Mouse (Mus musculus): ENCODE measurements at regions not wholly inside any gene's neighbourhood (a gene's known extent, or its start where the extent isn't known, plus 50 kb on each side); places are given as distances from the start of the nearest gene placed in this dataset.
A peak's percentile ranks its signal among the peaks of the same experiment; 100 is the strongest.

DNA sequence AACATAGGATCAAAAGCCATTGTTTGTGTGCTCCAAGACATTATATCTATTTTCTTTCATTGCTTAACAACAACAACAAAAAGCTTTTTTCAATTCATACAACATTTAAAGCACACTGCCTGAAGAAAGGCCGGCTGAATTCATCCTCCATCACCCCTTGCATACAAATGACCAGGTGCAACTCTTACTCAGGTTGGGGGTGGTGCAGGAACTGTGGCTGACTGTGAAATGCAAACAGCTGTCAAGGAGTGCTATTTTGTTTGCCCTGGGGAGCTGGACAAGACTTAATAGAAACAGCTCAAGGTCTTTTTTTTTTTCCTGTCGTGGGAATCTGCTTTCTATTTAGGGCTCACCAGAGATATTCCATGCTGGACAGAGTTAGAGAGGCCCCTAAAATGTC is 406.6 kb upstream of the Cldn34d start:
- DNase-seq (ENCODE audit: low spot score in 2 of 2): no peak

DNA sequence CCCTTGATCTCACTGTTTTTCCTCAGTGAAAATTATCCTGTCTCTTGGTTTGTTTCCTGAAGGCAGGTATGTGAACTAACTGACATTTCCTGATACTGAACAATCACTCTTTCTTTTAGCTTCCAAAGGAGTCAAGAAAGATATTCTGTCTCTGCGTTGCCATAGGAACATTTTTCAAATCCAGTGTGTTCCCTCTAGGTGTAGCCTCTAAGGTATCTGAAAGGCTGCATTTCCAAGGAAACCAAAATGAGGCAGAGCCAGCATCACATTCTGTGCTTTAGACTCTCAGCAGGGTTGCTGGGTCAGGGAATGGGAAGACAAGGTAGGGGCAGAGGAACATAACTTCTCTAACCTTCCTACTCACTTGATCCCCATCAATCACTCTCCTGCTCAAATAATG is 411.2 kb upstream of the Cldn34d start:
- no peak for DNase-seq (ENCODE audit: low spot score in 2 of 2)

DNA sequence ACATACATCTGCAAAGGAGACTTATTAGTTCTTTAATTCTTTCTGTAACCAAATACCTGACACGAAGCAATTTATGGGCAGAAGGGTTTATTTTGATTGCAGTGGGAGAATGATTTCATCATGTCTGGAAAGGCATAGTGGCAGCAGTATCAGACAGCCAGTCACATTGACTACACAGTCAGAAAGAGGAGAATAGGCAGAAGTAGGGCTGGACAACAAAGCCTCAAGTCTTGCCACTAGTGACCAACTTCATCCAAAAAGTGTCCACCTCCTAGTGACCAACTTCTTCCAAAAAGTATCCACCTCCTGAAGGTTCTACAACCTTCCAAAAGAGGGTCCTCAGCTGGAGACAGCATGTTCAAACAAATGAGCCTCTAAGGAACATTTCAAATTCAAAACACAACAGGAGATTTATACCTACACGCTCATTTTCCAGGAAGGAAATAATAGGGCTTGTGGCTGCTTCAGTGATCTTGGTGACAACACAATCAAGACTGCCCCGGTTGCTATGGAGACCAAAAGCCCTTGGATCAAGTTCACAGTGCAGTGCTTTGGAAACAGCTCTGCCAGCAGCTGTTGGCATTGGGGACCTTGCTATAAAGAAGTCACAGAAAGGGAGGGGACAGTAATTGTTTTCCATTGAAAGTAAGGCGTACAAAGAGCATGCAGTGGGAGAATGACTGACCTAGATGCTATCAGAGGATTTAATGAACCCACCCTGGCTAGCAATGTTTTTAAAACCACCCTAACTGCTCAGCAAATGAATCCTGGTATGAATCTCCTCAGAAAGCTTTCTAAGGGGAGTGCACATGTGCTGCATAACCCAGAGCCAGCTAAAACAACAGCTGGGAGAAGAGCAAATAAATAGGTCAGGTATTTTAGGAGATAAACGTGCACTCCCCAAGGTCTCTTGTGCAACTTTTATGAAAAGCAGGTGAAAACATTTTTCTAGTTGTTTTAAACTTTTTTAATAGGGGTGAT is 448.0 kb upstream of the Cldn34d start:
- peak in 1 of 2 experiments; percentile 4 for DNase-seq (ENCODE audit: low spot score in 2 of 2)

DNA sequence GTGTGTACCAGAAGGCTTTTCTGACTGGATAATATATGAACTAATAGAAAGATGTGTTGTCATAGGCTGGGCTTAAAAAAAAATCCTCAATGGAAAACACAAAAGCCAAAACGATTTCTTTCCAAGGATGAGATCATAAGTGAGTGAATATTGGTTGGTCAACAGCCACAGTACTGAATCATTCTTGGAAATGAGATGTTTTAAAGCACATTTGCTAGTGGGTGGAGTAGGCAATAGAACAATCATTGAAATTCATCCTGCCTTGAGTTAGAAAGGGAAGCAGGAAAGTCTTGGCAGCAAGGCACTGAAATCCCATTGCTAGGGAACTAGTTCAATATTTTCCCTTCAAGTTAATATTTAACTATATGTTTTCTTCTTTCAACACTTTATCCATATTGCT is 449.3 kb upstream of the Cldn34d start:
- no peak for DNase-seq (ENCODE audit: low spot score in 2 of 2)

DNA sequence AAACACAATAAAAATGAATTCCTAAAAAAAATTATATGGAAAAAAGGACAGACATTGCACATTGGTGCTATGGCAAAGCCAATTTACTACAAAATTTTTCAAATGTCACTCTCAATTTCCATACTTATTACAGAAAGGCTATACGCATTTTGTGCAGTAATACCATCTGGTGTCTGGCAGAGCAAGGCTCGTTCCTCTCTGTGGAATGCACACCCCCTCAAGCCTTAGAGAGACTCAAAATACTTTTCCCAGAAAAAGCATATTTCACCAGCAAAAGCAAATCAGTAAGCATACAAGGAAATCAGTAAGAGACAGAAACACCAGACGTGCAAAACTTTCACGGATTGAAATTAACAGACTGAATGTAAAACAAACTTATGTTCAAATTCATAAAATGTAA is 431.0 kb upstream of the Tbl1x start:
- no peak for DNase-seq (ENCODE audit: low spot score in 2 of 2)

DNA sequence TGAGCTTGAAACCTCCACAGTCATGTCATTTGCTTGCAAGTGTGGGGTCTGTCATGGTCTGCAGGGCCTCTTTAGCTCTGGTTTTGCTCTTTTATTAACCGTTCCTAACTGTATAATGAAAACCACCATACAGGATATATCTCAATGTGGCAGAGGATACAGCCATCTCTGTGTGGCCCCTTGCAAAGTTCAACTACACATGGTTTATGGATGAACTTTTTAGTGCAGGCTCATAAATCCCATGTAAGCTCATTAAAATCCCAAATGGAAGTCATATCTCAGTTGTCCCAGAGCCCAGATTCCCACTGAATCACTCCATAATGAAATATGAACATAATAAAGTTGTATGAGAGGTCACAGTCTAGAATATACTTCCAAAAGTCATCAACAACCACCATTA is 428.1 kb upstream of the Tbl1x start:
- DNase-seq (ENCODE audit: low spot score in 2 of 2): no peak

DNA sequence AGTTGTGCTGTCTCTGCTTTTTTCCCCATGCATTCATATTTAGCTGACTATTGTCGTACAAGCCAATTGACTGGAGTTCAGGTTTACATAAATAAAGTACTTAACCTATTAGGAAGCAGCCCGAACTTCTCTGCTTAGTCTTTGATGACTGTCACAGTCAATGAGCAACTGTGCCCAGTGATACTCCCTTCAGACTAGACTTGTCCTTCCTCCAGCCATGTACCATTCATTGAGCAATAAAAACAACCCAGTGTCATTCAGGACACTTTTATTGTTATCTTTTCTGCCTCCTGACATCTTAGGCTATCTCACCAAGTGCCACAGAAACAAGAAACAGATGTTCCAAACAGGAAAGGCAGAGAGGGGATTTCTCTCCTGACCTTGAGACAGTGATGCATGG is 389.1 kb upstream of the Tbl1x start:
- no peak for DNase-seq (ENCODE audit: low spot score in 2 of 2)

Measured in cerebellum, postnatal 4 days (tissue).